Mouse (Mus musculus) adrenal gland (tissue): Measurements from ENCODE around the gene Prss38.
"Not testable (repeated sequence)": the region's sequence is repeated elsewhere in the genome, so short reads cannot be mapped to it uniquely, and the experiment has no call there.

ENCODE experiments used
- intact Hi-C: fragments of 180-260 bp; cut with DNase I; formaldehyde crosslinking; loops from one replicate; pipeline ENCODE4 v1.15.1; 2025

Gene Prss38

DNA sequence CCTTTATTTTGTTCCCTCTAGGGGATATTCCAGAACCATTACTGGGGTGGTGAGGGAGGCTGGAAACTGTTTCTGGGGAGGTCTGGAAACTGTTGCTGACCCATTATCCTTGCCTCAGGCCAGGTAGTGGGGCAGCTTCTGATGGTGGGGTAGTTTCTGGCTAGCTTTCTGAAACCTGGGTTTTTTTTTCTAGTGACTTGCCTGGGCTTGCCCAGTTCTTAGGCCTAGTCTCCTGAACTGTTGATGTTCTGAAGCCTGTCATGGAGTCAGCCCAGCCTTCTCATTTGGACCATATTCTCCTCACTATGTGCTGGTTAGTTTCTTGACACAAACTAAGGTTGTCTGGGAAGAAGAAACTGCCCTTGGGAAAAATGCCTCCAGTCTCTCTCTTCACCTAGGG is 4.1 kb upstream of the Prss38 start:
- intact Hi-C loops = no loop called here

DNA sequence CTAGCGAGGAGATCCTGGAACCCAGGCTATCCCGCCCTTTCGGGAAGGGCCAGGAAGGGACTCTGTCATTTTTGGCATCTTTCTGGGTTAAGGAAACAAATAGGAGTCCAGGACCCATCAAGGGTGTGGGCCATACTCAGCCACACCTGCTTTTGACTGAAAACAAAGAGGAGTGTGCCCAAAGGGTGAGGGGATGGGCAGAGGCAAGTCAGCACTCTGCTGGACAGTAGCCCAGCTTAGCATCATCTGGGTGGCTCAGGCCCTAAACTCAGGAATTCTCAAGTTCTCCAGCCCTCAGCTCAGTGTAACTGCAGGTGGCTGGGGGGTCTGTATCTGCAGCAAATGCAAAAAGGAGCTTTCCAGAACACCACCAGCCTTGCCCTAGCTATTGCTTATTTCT is 2.5 kb upstream of the Prss38 start:
- intact Hi-C loops = no loop called here

DNA sequence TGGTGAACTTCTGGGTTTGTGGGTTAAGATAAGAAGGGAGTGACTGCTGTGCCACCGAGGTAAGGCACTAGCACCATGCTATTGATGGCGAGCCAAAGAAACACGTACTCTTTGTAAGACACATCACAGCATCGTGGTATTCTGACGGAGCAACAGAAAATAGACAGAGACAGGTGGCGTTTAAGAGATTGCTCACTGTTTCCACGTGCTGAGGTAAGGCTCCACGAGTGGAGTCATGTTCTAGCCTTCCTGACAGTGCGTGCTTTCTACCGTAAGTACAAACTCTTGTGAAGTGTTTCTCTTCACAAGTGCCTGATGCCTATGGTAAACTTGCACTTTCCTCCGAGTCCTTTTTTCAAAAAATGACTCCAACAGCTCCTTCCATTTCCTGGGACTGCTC is 5.6 kb downstream of the Prss38 start:
- intact Hi-C loops = no loop called here

DNA sequence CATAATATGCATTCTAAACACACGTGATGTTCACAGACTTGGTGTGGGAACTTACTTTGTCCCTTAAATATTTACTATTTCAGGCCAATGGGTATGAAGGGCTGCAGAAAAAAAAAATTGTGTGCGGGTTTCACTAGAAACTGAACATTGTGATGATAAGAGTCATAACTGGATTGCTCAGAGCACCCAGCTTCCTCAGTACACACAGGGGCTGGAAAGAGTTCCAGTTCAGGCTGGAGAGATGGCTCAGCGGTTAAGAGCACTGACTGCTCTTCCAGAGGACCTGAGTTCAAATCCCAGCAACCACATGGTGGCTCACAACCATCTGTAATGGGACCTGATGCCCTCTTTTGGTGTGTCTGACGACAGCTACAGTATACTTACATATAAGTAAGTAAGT is 7.5 kb downstream of the Prss38 start:
- intact Hi-C loops = not testable (repeated sequence)

DNA sequence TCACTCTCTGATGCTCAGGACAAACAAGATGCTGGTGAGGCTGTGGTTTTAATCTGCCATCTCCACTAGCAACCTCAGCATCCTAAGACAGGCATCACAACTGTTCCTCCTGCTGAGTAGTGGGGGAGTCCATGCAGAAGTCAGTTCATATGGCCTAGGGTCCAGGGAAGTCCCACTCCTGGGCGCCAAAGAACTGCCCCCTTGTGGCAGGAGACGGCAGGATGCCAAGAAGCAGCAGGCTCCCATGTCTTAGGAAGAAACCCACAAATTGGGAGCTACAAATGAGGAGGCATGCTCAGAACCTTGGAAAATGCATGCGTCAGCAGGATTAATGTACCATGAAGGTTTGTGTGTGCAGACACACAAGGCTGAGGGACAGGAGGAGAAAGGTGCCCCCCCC is 8.8 kb downstream of the Prss38 start:
- intact Hi-C loops = no loop called here

DNA sequence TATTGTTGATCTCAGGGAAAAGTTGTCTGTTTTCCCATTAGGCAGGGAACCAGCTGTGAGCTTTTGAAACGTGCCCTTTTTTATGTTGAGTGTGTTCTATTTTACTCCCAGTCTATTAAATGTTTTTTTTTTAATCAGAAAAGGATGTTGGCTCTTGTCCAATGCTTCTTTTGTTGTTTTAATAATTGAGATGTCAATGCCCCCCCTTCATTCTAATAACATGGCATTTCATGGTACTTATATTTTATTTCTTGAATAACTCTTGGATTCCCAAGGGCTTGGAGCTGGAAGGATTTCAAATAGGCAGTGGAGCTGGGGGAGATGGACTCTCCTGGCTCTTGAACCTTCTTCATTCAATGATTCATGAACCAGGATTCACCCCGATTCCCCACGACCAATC is 9.4 kb downstream of the Prss38 start:
- intact Hi-C loops = no loop called here

DNA sequence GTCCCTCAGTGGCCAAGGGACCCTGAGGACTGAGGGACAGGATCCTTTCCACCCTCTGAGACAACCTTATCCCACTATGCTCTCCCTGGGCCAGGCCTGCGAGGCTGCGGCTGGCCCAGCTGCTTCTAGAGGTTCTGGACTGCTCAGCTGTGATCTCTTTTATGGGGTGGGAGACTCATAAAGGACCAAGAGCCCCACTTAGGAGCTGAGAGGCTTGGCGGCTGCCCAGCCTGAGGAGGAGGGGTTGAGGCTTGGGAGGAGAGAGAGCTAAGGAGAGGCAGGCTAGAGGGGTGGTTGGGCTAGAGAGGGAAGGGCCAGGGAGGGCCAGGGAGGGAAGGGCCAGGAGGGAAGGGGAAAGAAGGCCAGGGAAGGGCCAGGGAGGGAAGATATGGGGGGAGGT is 11.0 kb downstream of the Prss38 start:
- intact Hi-C loops = no loop called here

DNA sequence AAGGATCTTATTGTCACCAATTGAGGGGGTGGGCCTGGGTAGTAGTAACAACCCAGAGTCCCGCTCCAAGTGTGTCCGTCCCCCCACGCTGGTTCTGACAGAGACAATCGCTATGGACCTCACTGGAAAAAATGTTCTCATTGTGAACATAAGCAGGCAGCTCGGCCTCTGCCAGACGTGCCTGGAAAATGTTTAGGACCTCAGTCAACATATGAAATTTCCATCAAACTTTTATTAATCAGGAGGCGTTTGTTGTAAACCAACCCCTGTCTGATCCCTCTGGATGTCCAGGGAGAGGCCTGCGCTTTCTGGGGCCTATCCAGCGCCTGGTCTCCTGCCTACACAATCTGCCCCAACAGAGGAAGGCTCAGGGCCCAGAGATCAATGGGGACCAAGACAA is 11.4 kb downstream of the Prss38 start:
- intact Hi-C loops = no loop called here

DNA sequence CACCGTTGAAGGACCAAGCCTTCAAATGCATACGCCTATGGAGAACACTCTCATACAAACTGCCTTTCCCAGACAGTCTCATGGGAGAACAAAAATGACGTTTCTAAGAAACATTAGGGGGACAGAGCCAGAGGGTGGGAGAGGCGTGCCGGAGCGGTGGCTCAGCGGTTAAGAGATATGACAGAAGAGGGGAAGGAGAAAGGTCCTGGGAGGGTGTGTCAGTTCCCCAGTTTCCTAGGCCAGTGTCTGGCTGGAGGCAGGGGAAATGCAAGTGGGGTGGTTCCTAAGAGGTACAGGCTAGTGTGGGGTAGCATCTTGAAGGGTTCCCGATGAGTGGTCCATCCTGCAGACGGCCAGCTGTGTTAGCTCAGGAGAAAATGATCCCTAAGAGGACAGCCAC is 14.2 kb downstream of the Prss38 start:
- intact Hi-C loops = no loop called here

DNA sequence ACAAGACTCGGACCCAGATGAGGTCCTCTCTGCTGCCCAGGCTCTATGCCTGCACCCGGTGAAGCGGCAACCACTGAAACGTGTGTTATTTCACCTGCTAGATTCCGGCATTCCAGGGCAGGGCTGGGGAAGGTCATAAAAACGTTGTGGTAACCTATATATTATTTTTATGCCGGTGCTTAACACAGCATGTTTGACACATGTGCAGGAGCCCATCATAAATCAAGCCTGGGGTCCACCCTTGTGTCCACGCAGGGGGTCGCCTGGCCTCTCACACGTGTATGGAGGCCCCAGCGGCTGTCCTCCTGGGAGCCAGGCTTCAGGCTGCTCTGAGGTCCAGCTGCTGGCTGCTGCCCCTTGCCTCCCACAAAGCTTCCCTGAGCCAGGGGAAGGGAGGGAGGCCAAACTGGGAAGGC is 18.6 kb downstream of the Prss38 start:
- intact Hi-C loops = no loop called here

DNA sequence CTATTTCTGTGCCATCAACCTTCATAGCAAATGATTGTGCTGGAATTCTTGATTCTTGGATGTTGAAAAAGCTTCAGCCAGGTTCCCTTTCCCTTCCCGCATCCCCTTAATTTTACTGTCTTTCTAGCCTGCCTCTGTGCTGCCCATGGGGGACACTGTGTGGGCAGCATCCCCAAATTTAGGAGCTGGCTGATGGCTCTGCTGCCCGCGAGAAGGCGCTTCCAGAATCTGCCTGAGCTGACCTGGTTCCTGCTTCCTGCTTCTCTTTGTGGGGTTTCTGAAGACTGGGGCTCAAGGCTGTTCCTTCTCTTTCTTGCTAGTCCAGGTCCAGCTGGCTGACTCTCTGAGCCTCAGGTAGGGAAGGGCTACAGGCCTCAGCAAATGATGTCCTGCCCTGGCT is 20.7 kb downstream of the Prss38 start:
- intact Hi-C loops = no loop called here

DNA sequence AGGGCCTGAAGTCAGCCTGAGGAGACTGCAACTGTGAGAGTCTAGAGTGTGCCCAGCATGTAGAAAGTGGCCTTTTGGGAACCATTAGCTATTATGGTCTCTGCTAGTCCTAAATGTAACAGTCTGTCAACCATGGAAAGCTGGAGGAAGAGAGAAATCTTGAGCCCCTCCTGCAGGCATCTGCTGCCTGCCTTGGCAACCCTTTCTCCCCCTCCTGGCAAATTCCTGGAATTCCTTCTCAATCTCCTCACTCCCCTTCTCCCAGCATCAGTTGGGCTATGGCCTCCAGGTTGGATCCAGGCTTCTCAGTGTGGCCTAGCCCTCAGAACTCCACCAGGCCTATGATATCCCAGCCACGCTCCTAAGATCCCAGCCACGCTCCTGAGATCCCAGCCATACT is 25.1 kb downstream of the Prss38 start:
- intact Hi-C loops = no loop called here

DNA sequence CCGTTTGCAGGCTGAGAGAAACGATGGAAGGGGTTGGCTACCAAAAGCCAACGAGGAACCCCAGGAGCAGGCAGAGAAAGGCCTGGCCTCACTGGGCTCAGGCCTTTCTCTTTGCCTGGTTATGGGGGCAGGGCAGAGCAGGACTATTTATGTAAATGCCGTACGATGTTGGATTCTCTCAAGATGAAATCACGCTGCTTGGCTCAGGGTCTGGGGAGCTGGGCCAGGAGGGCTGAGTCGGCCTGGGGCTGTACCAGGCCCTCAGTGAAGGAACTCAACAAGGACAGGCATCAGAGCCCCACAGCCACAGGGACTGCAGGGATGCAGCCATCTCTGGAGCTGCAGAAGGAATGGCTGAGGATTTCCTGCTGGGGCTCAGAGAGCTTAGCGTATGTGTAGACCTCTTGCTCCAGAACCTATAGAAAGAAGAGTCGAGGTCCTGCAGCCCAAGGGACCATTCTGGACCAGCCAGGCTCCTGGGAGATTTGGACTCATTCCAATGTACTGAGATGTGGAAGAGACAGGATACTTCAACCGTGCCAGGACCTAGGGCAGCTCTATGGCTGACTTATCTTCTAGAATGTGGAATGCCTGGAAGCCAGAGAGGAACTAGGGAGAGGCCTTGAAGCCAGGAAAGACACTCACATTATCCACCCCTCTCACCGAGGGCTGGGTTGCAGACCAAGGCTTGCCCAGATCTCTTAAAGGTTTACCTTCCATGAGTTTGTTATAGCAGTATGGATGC is 29.1 kb downstream of the Prss38 start:
- intact Hi-C loops = no loop called here

DNA sequence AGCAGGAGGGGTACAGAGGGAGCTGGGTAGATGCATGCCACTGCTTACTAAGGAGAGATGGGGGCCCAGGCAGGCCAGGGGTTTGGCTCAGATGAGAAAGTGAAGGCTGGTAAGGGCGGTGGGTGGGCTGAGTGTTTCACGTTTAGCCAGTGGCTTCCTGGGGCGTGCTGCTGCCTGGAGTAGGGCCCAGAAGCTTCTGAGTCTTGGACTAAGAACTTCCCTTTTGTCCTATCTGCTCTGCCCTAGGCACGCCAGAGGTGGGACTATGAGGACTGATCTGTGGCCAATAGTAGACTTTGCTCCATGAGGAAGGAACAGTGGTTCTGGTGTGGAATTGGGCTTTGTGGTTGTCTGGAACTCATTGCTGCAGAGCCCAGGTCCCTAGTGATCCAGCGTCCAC is 32.5 kb downstream of the Prss38 start:
- intact Hi-C loops = no loop called here

DNA sequence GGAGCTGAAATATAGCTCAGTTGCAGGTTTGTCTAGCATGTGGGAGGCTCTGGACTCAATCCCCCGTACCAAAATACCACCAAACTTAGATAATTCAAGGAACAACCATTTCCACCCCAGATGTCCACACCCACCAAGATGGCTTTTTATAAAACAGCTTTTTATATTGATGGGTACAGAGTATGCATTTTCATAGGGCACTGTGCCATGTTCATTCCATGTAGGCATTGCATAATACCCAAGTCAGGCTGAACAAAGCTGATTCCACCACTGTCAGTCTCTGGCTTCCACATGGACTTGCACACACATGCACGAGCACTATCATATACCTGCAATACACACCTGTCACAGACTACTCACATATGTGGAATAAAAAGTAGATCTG is 36.7 kb downstream of the Prss38 start:
- intact Hi-C loops = no loop called here

DNA sequence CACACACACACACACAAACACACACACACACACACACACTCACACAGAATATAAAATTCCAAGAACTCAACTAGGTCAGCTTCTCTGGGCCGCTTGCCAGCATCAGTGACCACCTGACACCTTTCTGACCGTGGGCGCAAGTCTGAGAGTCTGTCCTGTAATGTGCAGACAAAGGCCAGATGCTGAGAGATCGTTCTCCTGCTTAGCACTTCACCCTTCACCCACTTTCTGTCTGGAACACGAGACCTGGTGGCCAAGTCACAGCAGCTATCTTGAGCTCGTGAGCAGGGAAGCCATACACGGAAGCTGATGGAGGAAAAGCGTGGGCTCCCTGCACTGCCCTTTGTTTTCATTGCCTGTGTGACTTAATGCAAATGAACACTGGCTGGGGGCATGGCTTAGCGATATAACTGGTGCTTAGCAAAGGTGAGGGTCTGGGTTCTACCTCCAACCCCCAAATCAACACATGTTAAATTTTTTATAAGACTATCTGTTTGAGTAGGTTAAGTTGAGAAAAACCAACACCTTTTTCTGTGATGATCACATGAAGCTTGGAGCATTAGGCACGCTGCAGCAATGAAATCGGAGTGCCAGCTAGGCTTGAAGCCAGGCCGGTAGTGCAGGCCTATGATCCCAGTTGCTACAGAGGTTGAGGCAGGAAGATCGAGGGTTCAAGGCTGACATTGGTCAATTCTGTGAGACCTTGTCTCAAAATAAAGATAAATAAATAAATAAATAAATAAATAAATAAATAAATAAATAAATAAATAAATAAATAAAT is 37.3 kb downstream of the Prss38 start:
- intact Hi-C loops = no loop called here

DNA sequence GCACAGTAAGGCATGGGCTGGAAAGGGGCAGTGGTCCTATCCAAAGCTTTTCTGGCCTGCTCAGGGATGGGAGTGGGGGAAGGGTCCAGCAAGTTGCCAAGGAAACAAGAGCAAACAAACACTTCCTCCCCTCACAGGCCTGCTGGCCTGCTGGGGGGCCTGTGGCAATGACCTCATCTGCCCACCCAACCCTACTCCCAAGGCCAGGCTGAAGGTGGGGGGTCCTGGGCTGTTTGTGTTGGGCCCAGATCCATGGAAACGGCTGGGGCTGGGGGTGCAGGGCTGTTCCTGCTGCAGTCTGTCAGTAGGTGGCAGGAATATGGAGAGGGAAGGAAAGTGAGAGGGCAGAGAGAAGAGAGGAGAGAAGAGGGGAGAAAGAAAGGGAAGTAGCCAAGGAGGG is 39.1 kb downstream of the Prss38 start:
- intact Hi-C loops = no loop called here

DNA sequence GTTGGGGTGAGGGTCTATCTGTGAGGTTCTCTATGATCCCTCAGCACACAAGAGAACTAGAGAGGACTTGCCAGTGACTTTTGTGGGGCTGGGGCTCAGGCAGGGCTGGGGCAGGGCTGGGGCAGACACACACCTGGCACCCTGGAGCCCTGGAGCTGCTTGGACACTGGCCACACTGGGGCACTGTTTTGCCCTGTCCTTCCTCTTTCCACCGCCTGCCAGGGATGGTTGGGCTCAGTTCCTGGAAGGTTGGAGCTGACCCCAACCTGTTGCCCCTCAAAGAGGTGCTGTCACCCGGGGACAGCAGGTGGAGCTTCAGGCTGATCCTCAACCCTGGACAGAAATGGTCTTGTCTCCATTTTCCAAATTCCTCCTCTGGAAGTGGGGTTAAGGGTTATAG is 39.5 kb downstream of the Prss38 start:
- intact Hi-C loops = no loop called here

DNA sequence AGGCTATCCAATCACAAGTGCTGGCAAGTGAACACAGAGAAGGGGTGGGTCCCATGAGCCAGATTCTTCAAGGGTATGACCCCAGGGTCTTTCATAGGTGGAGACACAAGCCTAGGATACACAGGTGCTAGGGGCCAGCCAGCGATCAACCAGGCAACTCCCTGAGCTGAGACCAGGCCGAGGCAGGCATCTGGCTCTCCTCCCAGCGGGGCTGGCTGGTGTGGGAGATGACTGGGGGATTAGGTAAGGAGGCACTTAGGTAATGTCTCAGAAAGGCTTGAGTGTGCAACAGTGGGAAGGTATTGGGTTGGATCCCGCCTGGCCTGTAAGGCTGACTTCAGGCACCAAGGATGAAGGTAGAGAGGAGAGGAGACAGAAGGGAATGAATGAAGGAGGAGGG is 40.3 kb downstream of the Prss38 start:
- intact Hi-C loops = no loop called here

DNA sequence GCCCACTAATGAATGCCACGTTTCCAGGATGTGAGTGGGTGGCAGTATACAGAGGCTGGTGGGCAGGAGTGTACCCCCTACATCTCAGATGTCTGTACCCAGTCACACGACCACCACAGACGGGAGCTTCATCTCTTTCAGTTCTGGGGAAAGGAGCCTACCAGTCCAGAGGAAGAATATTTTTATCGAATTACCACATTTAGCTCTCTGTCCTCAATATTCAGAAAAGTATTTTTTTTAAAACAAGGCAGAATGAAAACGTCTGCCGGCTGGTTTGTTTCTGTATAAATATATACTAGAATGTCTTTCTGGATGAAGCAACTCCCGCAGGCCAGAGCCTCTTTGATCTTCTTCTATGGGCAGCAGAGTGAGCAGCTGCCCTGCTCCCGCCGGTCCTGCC is 42.5 kb downstream of the Prss38 start:
- intact Hi-C loops = no loop called here

DNA sequence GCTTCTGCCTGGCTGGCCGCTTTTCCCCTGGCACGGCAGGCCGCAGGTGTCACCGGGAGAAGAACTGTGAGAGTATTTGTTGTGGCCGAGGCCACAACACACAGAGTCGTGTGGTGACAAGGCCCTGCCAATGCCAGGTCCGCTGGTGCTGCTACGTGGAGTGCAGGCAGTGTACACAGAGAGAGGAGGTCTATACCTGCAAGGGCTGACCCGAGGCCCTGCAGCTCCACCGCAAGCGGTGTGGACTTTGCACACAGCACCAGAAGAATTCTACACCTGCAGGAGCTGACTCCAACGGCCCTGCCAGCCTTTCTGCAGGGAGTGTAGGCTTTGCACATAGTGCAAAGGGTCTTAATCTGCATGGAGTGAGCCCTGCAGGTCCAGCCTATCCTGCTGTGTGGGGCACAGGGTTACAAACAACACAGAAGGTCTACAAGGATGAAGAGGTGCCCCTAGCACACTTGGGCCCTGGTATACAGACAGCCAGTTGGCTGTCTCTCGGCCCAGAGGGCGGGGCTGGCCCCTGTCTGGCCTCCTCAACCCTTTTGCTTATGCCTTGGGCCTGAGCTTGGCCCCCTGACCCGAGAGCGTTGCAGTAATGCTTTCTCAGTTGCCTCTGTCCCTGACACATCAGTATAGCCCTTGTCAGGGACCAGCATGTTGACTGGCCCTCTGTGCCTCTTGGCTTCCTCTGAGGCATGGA is 44.1 kb downstream of the Prss38 start:
- intact Hi-C loops = no loop called here

DNA sequence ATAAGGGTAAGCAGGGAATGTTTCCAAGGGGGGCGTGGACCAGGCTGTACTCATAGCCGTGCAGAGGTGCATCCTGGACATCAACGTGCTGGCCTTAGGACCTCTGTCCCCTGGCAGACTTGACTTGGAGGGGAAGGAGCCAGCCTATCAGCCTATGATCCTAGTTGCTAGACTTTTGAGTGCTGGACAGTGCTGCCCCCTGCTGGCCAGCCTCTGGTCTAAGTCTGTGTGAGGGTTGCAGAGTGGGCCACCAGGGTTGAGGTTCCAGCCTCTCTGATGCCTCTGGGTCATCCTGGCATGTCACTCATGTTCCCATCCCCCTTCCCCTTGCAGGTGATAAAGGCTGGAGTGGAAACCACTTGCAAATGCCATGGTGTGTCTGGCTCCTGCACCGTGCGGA is 44.9 kb downstream of the Prss38 start:
- intact Hi-C loops = no loop called here

DNA sequence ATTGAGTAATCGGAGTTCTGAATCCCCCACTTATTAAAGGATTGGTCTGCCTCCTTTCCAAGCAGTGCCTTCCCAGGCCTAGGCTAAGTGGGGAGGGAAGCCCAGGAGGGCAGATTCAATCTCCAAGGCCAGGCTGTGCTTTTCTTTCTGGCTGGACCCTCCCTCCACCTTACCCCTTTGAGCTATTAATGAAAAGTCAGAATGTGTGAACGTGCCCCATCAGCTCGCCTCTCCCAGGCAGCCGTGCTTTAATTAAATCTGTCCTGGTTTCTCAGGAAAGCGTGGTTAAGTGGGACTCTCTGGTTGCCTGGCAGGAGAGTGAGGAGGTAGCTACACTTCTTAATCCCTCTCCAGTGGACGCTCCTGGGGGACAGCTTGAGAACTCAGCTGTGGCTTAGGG is 45.8 kb downstream of the Prss38 start:
- intact Hi-C loops = no loop called here
